Mouse (Mus musculus) heart, embryonic 14.5 days (tissue): Measurements from ENCODE around the gene Radil. TPM values are rescaled to one million over a fixed set of nuclear protein-coding genes. Genes with fewer than 3 reads are reported as not detected.

ENCODE experiments used
- ATAC-seq: fragments of 200-750 bp; cut with Nextera tagmentation; 2 replicates; pipeline ENCODE4 v1.8.0; 2017; ENCODE audit warnings: low read depth, moderate TSS enrichment; ENCODE audit not compliant: insufficient number of reproducible peaks, insufficient read depth, low FRiP score
- H3K27ac ChIP-seq, 2 experiments: fragments of 200-500 bp in 1 of 2; fragments of 300-500 bp in 1 of 2; sonication (generic) in 1 of 2; replicated peaks in 1 of 2; 2 replicates each; pipeline ENCODE4 v1.5.1; 2012 to 2014; ENCODE audit warnings: low read depth in 2 of 2, low read length in 2 of 2, control low read depth in 1 of 2, mild to moderate bottlenecking in 1 of 2, mixed read lengths in 1 of 2; ENCODE audit not compliant: control insufficient read depth in 1 of 2, insufficient read depth in 1 of 2
- H3K27me3 ChIP-seq: fragments of 300-500 bp; sonication (generic); 2 replicates; pipeline ENCODE4 v1.6.1; 2014; ENCODE audit warnings: mild to moderate bottlenecking, low read length, control low read depth; ENCODE audit not compliant: control insufficient read depth, insufficient read depth
- H3K36me3 ChIP-seq: fragments of 300-500 bp; sonication (generic); 2 replicates; pipeline ENCODE4 v1.6.1; 2014; ENCODE audit warnings: mild to moderate bottlenecking, control low read depth, low read length, mixed read lengths; ENCODE audit not compliant: control insufficient read depth, insufficient read depth
- H3K4me1 ChIP-seq, 2 experiments: fragments of 200-500 bp in 1 of 2; fragments of 300-500 bp in 1 of 2; sonication (generic) in 1 of 2; 2 replicates each; pipeline ENCODE4 v1.6.1; 2012 to 2014; ENCODE audit warnings: low read length in 2 of 2, control low read depth in 1 of 2, mixed read lengths in 1 of 2; ENCODE audit not compliant: control insufficient read depth in 2 of 2, insufficient read depth in 2 of 2
- H3K4me2 ChIP-seq: fragments of 300-500 bp; sonication (generic); 2 replicates; pipeline ENCODE4 v1.6.1; 2014; ENCODE audit warnings: mild to moderate bottlenecking, low read length
- H3K4me3 ChIP-seq, 2 experiments: fragments of 200-500 bp in 1 of 2; fragments of 300-500 bp in 1 of 2; sonication (generic) in 1 of 2; 2 replicates each; pipeline ENCODE4 v1.5.1; 2012 to 2014; ENCODE audit warnings: low read length in 2 of 2, mild to moderate bottlenecking in 2 of 2, control low read depth in 1 of 2, low read depth in 1 of 2, moderate library complexity in 1 of 2; ENCODE audit not compliant: control insufficient read depth in 1 of 2, insufficient read depth in 1 of 2
- H3K9ac ChIP-seq: fragments of 300-500 bp; sonication (generic); 2 replicates; pipeline ENCODE4 v1.6.1; 2014; ENCODE audit warnings: mild to moderate bottlenecking, low read length
- H3K9me3 ChIP-seq: fragments of 300-500 bp; sonication (generic); 2 replicates; pipeline ENCODE4 v1.6.1; 2016; ENCODE audit warnings: low read length, control low read depth; ENCODE audit not compliant: control insufficient read depth
- WGBS: fragments of 180-500 bp; shearing (Covaris S2); extraction: QIAGEN DNeasy Blood & Tissue Kit; methylation state at CpG from one replicate; pipeline ENCODE4 v1.1.7; 2014; 5-methylcytosine and 5-hydroxymethylcytosine counted together
- polyA plus RNA-seq: library from polyadenylated mRNA; unstranded; fragments of >200 nt; fragmentation: Nextera tagmentation; extraction: Ambion mirVana; gene quantifications from 2 replicates; pipeline ENCODE4 v1.2.1, GENCODE M21; 2014

Gene Radil
- polyA plus RNA-seq, 1 experiment from 2014 or later = 12.1 TPM

- H3K27ac ChIP-seq = no peak overlapping the region
- ATAC-seq = no peak
- no peaks in the 10 kb centered on the region for H3K9me3 ChIP-seq
- WGBS = 73% methylated on average over 5 of the region's 5 CpGs
- H3K9ac ChIP-seq = no peak overlapping the region
- no peaks in the 10 kb centered on the region for H3K27me3 ChIP-seq
- no peaks in the 10 kb centered on the region for H3K36me3 ChIP-seq
- H3K4me2 ChIP-seq = no peak overlapping the region
- H3K4me1 ChIP-seq = no peaks in the 10 kb centered on the region
- H3K4me3 ChIP-seq = no peak overlapping the region
Observed at GRCm38 (mm10) chr5:142555866-142556265, 5.0 kb upstream of the Radil start.

- Histone ChIP-seq H3K27me3 (no peaks in the 10 kb centered on the region), H3K27ac (peak overlapping the region; percentile 75 to 79), H3K9ac (peak overlapping the region; percentile 79), H3K4me2 (peak overlapping the region; percentile 96), H3K9me3 (no peaks in the 10 kb centered on the region), H3K4me1 (peaks cover 20 to 28% of the 10 kb centered on the region in 2 experiments), H3K4me3 (peak overlapping the region; percentile 56 to 62), H3K36me3 (no peaks in the 10 kb centered on the region)
- under 1% methylated on average over 30 of the region's 31 CpGs for WGBS
- ATAC-seq = peak; percentile 51; the same call in 1 of the 2 replicates
Observed at GRCm38 (mm10) chr5:142549961-142550705, 765 bp downstream of the Radil start.

- Histone ChIP-seq H3K9me3 (no peaks in the 10 kb centered on the region), H3K4me3 (peak overlapping the region; percentile 56 to 62; a peak in 2 of 4 replicates), H3K36me3 (no peaks in the 10 kb centered on the region), H3K9ac (peak overlapping the region; percentile 79), H3K27ac (peak overlapping the region; percentile 75 to 79), H3K4me2 (peak overlapping the region; percentile 96), H3K4me1 (peaks cover 25 to 35% of the 10 kb centered on the region in 2 experiments), H3K27me3 (no peaks in the 10 kb centered on the region)
- whole genome bisulfite sequencing = 39% methylated on average over 9 of the region's 9 CpGs
- ATAC-seq = no peak
Observed at GRCm38 (mm10) chr5:142549441-142549840, 1.5 kb downstream of the Radil start.

- Histone ChIP-seq H3K27me3 (no peaks in the 10 kb centered on the region), H3K4me2 (no peak overlapping the region), H3K9ac (no peak overlapping the region), H3K27ac (no peak overlapping the region), H3K9me3 (no peaks in the 10 kb centered on the region), H3K4me3 (no peak overlapping the region), H3K36me3 (no peaks in the 10 kb centered on the region), H3K4me1 (peaks cover 28 to 41% of the 10 kb centered on the region in 2 experiments)
- ATAC-seq = no peak
- 85% methylated on average over 3 of the region's 3 CpGs for WGBS
Observed at GRCm38 (mm10) chr5:142547066-142547465, 3.8 kb downstream of the Radil start.

GRCm38 (mm10) chr5:142546344-142546743 is 4.6 kb downstream of the Radil start:
- Histone ChIP-seq H3K27ac (no peak overlapping the region), H3K4me1 (peaks cover 28 to 43% of the 10 kb centered on the region in 2 experiments), H3K9ac (no peak overlapping the region)

GRCm38 (mm10) chr5:142545014-142545795 is 5.7 kb downstream of the Radil start:
- no peak overlapping the region for H3K4me3 ChIP-seq
- WGBS = 45% methylated on average over 5 of the region's 5 CpGs
- no peaks in the 10 kb centered on the region for H3K27me3 ChIP-seq
- peak overlapping the region; percentile 6; the same call in 1 of the 2 replicates for H3K4me2 ChIP-seq
- H3K36me3 ChIP-seq = no peaks in the 10 kb centered on the region
- peak overlapping the region in 1 of 2 experiments; percentile 10; a peak in 1 of 4 replicates for H3K27ac ChIP-seq
- peaks cover 36 to 53% of the 10 kb centered on the region in 2 experiments for H3K4me1 ChIP-seq
- peak overlapping the region; percentile 27; the same call in 1 of the 2 replicates for H3K9ac ChIP-seq
- no peak for ATAC-seq
- H3K9me3 ChIP-seq = no peaks in the 10 kb centered on the region

More at GRCm38 (mm10) chr5:142546344-142546743, 4.6 kb downstream of the Radil start:
- Histone ChIP-seq H3K4me3 (no peak overlapping the region), H3K9me3 (no peaks in the 10 kb centered on the region), H3K27me3 (no peaks in the 10 kb centered on the region), H3K4me2 (no peak overlapping the region), H3K36me3 (no peaks in the 10 kb centered on the region)
- 20% methylated on average over 5 of the region's 5 CpGs for WGBS
- no peak for ATAC-seq

- no peak for ATAC-seq
- Histone ChIP-seq H3K27ac (no peak overlapping the region), H3K4me2 (no peak overlapping the region), H3K27me3 (no peaks in the 10 kb centered on the region), H3K9me3 (no peaks in the 10 kb centered on the region), H3K4me1 (peaks cover 22 to 26% of the 10 kb centered on the region in 2 experiments), H3K4me3 (no peak overlapping the region), H3K9ac (no peak overlapping the region), H3K36me3 (no peaks in the 10 kb centered on the region)
- WGBS = 86% methylated on average over 3 of the region's 3 CpGs
Observed at GRCm38 (mm10) chr5:142537286-142537685, 13.6 kb downstream of the Radil start.
